ENCODE assay signal across 15 mouse cellular contexts in genomic region chr16:14483221-14483620, GRCm38 (mm10).
"Had no signal": no experiment of that assay in that cellular context is flagged by ENCODE, and none has a peak within 500 bp of the region (broad histone marks: within the 10 kb centered on the region; RNA-seq: fewer than 3 reads in every experiment).

No protein-coding gene starts in this region.

- H3K4me3 ChIP-seq: neural tube, embryonic 15.5 days; stomach, embryonic 15.5 days had no signal

- H3K27me3 ChIP-seq: neural tube, embryonic 15.5 days; stomach, embryonic 15.5 days had no signal

- DNase-seq: retina, postnatal 1 day; right cerebral cortex, adult 18-20 months; right cerebral cortex, postnatal 14 days; right cerebral cortex, postnatal 25 days; right cerebral cortex, postnatal 4 days; spleen, adult 18-20 months; thymus, adult 18-20 months; thymus, adult 2 months; thymus, postnatal 14 days; thymus, postnatal 25 days; thymus, postnatal 36 days; thymus, postnatal 4 days had no signal

- H3K9me3 ChIP-seq: neural tube, embryonic 15.5 days; stomach, embryonic 15.5 days had no signal

- H3K4me1 ChIP-seq: neural tube, embryonic 15.5 days; stomach, embryonic 15.5 days had no signal

- H3K27ac ChIP-seq: neural tube, embryonic 15.5 days; stomach, embryonic 15.5 days; stomach, postnatal 0 days had no signal

- H3K36me3 ChIP-seq: neural tube, embryonic 15.5 days; stomach, embryonic 15.5 days had no signal

- H3K9ac ChIP-seq: neural tube, embryonic 15.5 days; stomach, embryonic 15.5 days had no signal

- H3K4me2 ChIP-seq: neural tube, embryonic 15.5 days; stomach, embryonic 15.5 days had no signal
